Mouse (Mus musculus) CD4-positive, CD25-positive, alpha-beta regulatory T cell, adult 2 months (primary cell): Measurements from ENCODE around the gene Fezf2.

Source experiments
- DNase-seq: peaks from one replicate; pipeline ENCODE4 v3.0.0-alpha.2; 2012; ENCODE audit warnings: low read depth, low spot score

Fezf2 gene

GRCm38 (mm10) chr14:12348089-12348488, at the start of gene Fezf2:
Gene Fezf2 (minus strand): TSS chr14:12348189.
- DNase-seq: no peak

GRCm38 (mm10) chr14:12397561-12397960, 49.6 kb upstream of the Fezf2 start:
- DNase-seq: no peak

- no peak for DNase-seq
These were observed 46.3 kb upstream of the Fezf2 start for GRCm38 (mm10) chr14:12394318-12394717.

- DNase-seq: no peak
These were observed 45.4 kb upstream of the Fezf2 start for GRCm38 (mm10) chr14:12393271-12393861.

GRCm38 (mm10) chr14:12391167-12391566, 43.2 kb upstream of the Fezf2 start:
- DNase-seq: no peak

- no peak for DNase-seq
These were observed 40.9 kb upstream of the Fezf2 start for GRCm38 (mm10) chr14:12388806-12389436.

- DNase-seq: no peak
These were observed 40.3 kb upstream of the Fezf2 start for GRCm38 (mm10) chr14:12388192-12388795.

- DNase-seq: no peak
These were observed 39.2 kb upstream of the Fezf2 start for GRCm38 (mm10) chr14:12387176-12387575.

GRCm38 (mm10) chr14:12377883-12378282, 29.9 kb upstream of the Fezf2 start:
- DNase-seq: no peak

GRCm38 (mm10) chr14:12377289-12377688, 29.3 kb upstream of the Fezf2 start:
- DNase-seq: no peak

- no peak for DNase-seq
These were observed 27.5 kb upstream of the Fezf2 start for GRCm38 (mm10) chr14:12375451-12375850.

GRCm38 (mm10) chr14:12350271-12350916, 2.4 kb upstream of the Fezf2 start:
- DNase-seq: no peak

GRCm38 (mm10) chr14:12349334-12350090, 1.5 kb upstream of the Fezf2 start:
- no peak for DNase-seq

- no peak for DNase-seq
These were observed 956 bp downstream of the Fezf2 start for GRCm38 (mm10) chr14:12346865-12347600.

- no peak for DNase-seq
These were observed 1.8 kb downstream of the Fezf2 start for GRCm38 (mm10) chr14:12346011-12346864.

GRCm38 (mm10) chr14:12345241-12345921, 2.6 kb downstream of the Fezf2 start:
- no peak for DNase-seq

- DNase-seq: no peak
These were observed 3.2 kb downstream of the Fezf2 start for GRCm38 (mm10) chr14:12344746-12345240.

GRCm38 (mm10) chr14:12344061-12344745, 3.8 kb downstream of the Fezf2 start:
- DNase-seq: no peak

- DNase-seq: no peak
These were observed 4.5 kb downstream of the Fezf2 start for GRCm38 (mm10) chr14:12343451-12343941.
